Mouse (Mus musculus) forebrain, embryonic 16.5 days (tissue): Measurements from ENCODE around the gene Prc1. TPM values are rescaled to one million over a fixed set of nuclear protein-coding genes. Genes with fewer than 3 reads are reported as not detected.
A peak's percentile ranks its signal among the peaks of the same experiment; 100 is the strongest.

Experiments used
- ATAC-seq: fragments of 200-750 bp; cut with Nextera tagmentation; 2 replicates; pipeline ENCODE4 v1.8.0; 2017; ENCODE audit warnings: mild to moderate bottlenecking, moderate library complexity
- H3K27ac ChIP-seq: fragments of 300-500 bp; sonication (generic); 2 replicates; pipeline ENCODE4 v1.5.1; 2014; ENCODE audit warnings: low read length, control low read depth
- H3K27me3 ChIP-seq: fragments of 300-500 bp; sonication (generic); replicated peaks from 2 replicates; pipeline ENCODE4 v1.6.1; 2014; ENCODE audit warnings: low read length; ENCODE audit not compliant: control insufficient read depth, insufficient read depth
- H3K36me3 ChIP-seq: fragments of 300-500 bp; sonication (generic); 2 replicates; pipeline ENCODE4 v1.6.1; 2014; ENCODE audit not compliant: control insufficient read depth, insufficient read depth
- H3K4me1 ChIP-seq: fragments of 300-500 bp; sonication (generic); replicated peaks from 2 replicates; pipeline ENCODE4 v1.6.1; 2014; ENCODE audit warnings: low read length; ENCODE audit not compliant: control insufficient read depth, insufficient read depth
- H3K4me2 ChIP-seq: fragments of 300-500 bp; sonication (generic); 2 replicates; pipeline ENCODE4 v1.6.1; 2014; ENCODE audit warnings: mild to moderate bottlenecking, low read length, control low read depth
- H3K4me3 ChIP-seq: fragments of 300-500 bp; sonication (generic); replicated peaks from 2 replicates; pipeline ENCODE4 v1.5.1; 2014; ENCODE audit warnings: mild to moderate bottlenecking, low read length, control low read depth
- H3K9ac ChIP-seq: fragments of 300-500 bp; sonication (generic); replicated peaks from 2 replicates; pipeline ENCODE4 v1.6.1; 2014; ENCODE audit warnings: low read depth, low read length, control low read depth
- H3K9me3 ChIP-seq: fragments of 300-500 bp; sonication (generic); 2 replicates; pipeline ENCODE4 v1.6.1; 2016; ENCODE audit warnings: low read length; ENCODE audit not compliant: control insufficient read depth
- WGBS: fragments of 180-500 bp; shearing (Covaris S2); extraction: QIAGEN DNeasy Blood & Tissue Kit; methylation state at CpG from one replicate; pipeline ENCODE4 v1.1.7; 2014; 5-methylcytosine and 5-hydroxymethylcytosine counted together
- polyA plus RNA-seq: library from polyadenylated mRNA; unstranded; fragments of >200 nt; fragmentation: Nextera tagmentation; extraction: Ambion mirVana; gene quantifications from 2 replicates; pipeline ENCODE4 v1.2.1, GENCODE M21; 2015

Gene Prc1
- polyA plus RNA-seq = 72.9 and 90.4 TPM in 2 replicates

GRCm38 (mm10) chr7:80294062-80294763 lies at the start of gene Prc1:
Prc1 (plus strand) TSS chr7:80294450.
- peak within 1 kb of the TSS; percentile 95 for H3K4me2 ChIP-seq
- H3K9me3 ChIP-seq = no peaks in the 10 kb centered on the region
- H3K9ac ChIP-seq = peak within 1 kb of the TSS; percentile 72
- peak within 1 kb of the TSS; percentile 41; the same call in 1 of the 2 replicates for H3K27ac ChIP-seq
- under 1% methylated on average over 52 of the region's 52 CpGs for WGBS
- peak; percentile 99 for ATAC-seq
- H3K4me1 ChIP-seq = peaks cover 10% of the 10 kb centered on the region
- H3K4me3 ChIP-seq = peak within 1 kb of the TSS; percentile 81
- no peaks in the 10 kb centered on the region for H3K27me3 ChIP-seq
- H3K36me3 ChIP-seq = no peaks in the 10 kb centered on the region

- H3K4me1 ChIP-seq = 0 out of 2 replicates have a peak, but pooled peaks cover 2% of the 10 kb centered on the region
- ATAC-seq = no peak
- H3K27me3 ChIP-seq = no peaks in the 10 kb centered on the region
- no peak overlapping the region for H3K4me3 ChIP-seq
- H3K27ac ChIP-seq = no peak overlapping the region
- no peak overlapping the region for H3K4me2 ChIP-seq
- no peaks in the 10 kb centered on the region for H3K9me3 ChIP-seq
- 88% methylated on average over 4 of the region's 4 CpGs for WGBS
- no peaks in the 10 kb centered on the region for H3K36me3 ChIP-seq
- H3K9ac ChIP-seq = no peak overlapping the region
Measured at GRCm38 (mm10) chr7:80244851-80245250, 49.4 kb upstream of the Prc1 start.

- Histone ChIP-seq H3K4me3 (peak within 1 kb of the TSS; percentile 56), H3K36me3 (no peaks in the 10 kb centered on the region), H3K4me1 (0 out of 2 replicates have a peak, but pooled peaks cover 2% of the 10 kb centered on the region), H3K27ac (peak within 1 kb of the TSS; percentile 75), H3K9ac (peak within 1 kb of the TSS; percentile 66), H3K9me3 (no peaks in the 10 kb centered on the region), H3K27me3 (no peaks in the 10 kb centered on the region), H3K4me2 (peak within 1 kb of the TSS; percentile 63)
- 0% methylated on average over 48 of the region's 48 CpGs for whole genome bisulfite sequencing
- peak; percentile 99 for ATAC-seq
Measured at GRCm38 (mm10) chr7:80246148-80246721, 48.0 kb upstream of the Prc1 start, which contains the start of gene Ttll13. Ttll13 (plus strand) TSS chr7:80246376.

GRCm38 (mm10) chr7:80246859-80247258 lies 47.4 kb upstream of the Prc1 start:
- no peaks in the 10 kb centered on the region for H3K27me3 ChIP-seq
- no peaks in the 10 kb centered on the region for H3K36me3 ChIP-seq
- H3K9ac ChIP-seq = no peak overlapping the region; the same call in 1 of the 2 replicates
- no peaks in the 10 kb centered on the region for H3K9me3 ChIP-seq
- peak overlapping the region; percentile 63 for H3K4me2 ChIP-seq
- H3K27ac ChIP-seq = no peak overlapping the region
- peak overlapping the region; percentile 56 for H3K4me3 ChIP-seq
- no peak for ATAC-seq
- 0 out of 2 replicates have a peak, but pooled peaks cover 2% of the 10 kb centered on the region for H3K4me1 ChIP-seq
- WGBS = 72% methylated on average over 7 of the region's 7 CpGs

GRCm38 (mm10) chr7:80252437-80252836 lies 41.8 kb upstream of the Prc1 start:
- Histone ChIP-seq H3K4me3 (no peak overlapping the region), H3K27me3 (peaks cover 14% of the 10 kb centered on the region), H3K27ac (no peak overlapping the region), H3K9me3 (no peaks in the 10 kb centered on the region), H3K4me1 (no peaks in the 10 kb centered on the region), H3K36me3 (no peaks in the 10 kb centered on the region), H3K9ac (no peak overlapping the region), H3K4me2 (no peak overlapping the region)
- 84% methylated on average over 7 of the region's 7 CpGs for WGBS
- ATAC-seq = no peak

- Histone ChIP-seq H3K4me2 (no peak overlapping the region), H3K27me3 (peaks cover 17% of the 10 kb centered on the region), H3K9me3 (no peaks in the 10 kb centered on the region), H3K4me3 (no peak overlapping the region), H3K4me1 (no peaks in the 10 kb centered on the region), H3K9ac (no peak overlapping the region), H3K36me3 (no peaks in the 10 kb centered on the region), H3K27ac (no peak overlapping the region)
- 90% methylated on average over 11 of the region's 11 CpGs for WGBS
- ATAC-seq = no peak
Measured at GRCm38 (mm10) chr7:80252886-80253285, 41.4 kb upstream of the Prc1 start.

GRCm38 (mm10) chr7:80255981-80256380 lies 38.3 kb upstream of the Prc1 start:
- Histone ChIP-seq H3K4me1 (0 out of 2 replicates have a peak, but pooled peaks cover 3% of the 10 kb centered on the region), H3K4me3 (no peak overlapping the region), H3K27me3 (peaks cover 30% of the 10 kb centered on the region), H3K4me2 (no peak overlapping the region), H3K9me3 (no peaks in the 10 kb centered on the region), H3K27ac (no peak overlapping the region), H3K9ac (no peak overlapping the region), H3K36me3 (no peaks in the 10 kb centered on the region)
- no peak for ATAC-seq
- 70% methylated on average over 2 of the region's 2 CpGs for WGBS

- Histone ChIP-seq H3K27me3 (peaks cover 28% of the 10 kb centered on the region), H3K4me3 (no peak overlapping the region), H3K9ac (no peak overlapping the region), H3K4me2 (no peak overlapping the region), H3K4me1 (peaks cover 12% of the 10 kb centered on the region), H3K9me3 (no peaks in the 10 kb centered on the region), H3K36me3 (no peaks in the 10 kb centered on the region), H3K27ac (no peak overlapping the region)
- 68% methylated on average over 2 of the region's 2 CpGs for WGBS
- ATAC-seq = no peak
Measured at GRCm38 (mm10) chr7:80257706-80258105, 36.5 kb upstream of the Prc1 start.

GRCm38 (mm10) chr7:80260625-80261371 lies 33.5 kb upstream of the Prc1 start, which contains the start of gene Ngrn:
Ngrn (plus strand) TSS chr7:80261215.
- WGBS = 27% methylated on average over 40 of the region's 40 CpGs

More at GRCm38 (mm10) chr7:80260625-80261371, 33.5 kb upstream of the Prc1 start, which contains the start of gene Ngrn:
- Histone ChIP-seq H3K9me3 (no peaks in the 10 kb centered on the region), H3K27ac (peak within 1 kb of the TSS; percentile 65), H3K36me3 (peaks cover 15% of the 10 kb centered on the region), H3K4me2 (peak within 1 kb of the TSS; percentile 69), H3K4me1 (peaks cover 16% of the 10 kb centered on the region), H3K4me3 (peak within 1 kb of the TSS; percentile 85), H3K9ac (peak within 1 kb of the TSS; percentile 78), H3K27me3 (peaks cover 23% of the 10 kb centered on the region; the same call in 1 of the 2 replicates)
- peak; percentile 92 for ATAC-seq
